Mouse (Mus musculus) spleen, adult 2 months (tissue): ENCODE measurements around the gene Tenm2. TPM values are rescaled to one million over a fixed set of nuclear protein-coding genes. Genes with fewer than 3 reads are reported as not detected.

Source experiments
- DNase-seq, 2 experiments: peaks; one replicate each; pipeline versions ENCODE4 v3.0.0 to v3.0.0-alpha.2; 2012 to 2021; ENCODE audit warnings: low spot score in 2 of 2, low read depth in 1 of 2
- H3K27ac ChIP-seq: fragments of 200-500 bp; 2 replicates; pipeline ENCODE4 v1.5.1; 2012; ENCODE audit warnings: low read length, inconsistent platforms; ENCODE audit not compliant: insufficient read depth
- H3K27me3 ChIP-seq: fragments of 200-500 bp; 2 replicates; pipeline ENCODE4 v1.6.1; 2012; ENCODE audit warnings: mild to moderate bottlenecking, moderate library complexity, low read length, inconsistent platforms; ENCODE audit not compliant: control insufficient read depth, insufficient read depth
- H3K36me3 ChIP-seq: fragments of 200-500 bp; 2 replicates; pipeline ENCODE4 v1.6.1; 2012; ENCODE audit warnings: mild to moderate bottlenecking, low read length, inconsistent platforms; ENCODE audit not compliant: control insufficient read depth, insufficient read depth
- H3K4me1 ChIP-seq: fragments of 200-500 bp; 2 replicates; pipeline ENCODE4 v1.6.1; 2011; ENCODE audit warnings: inconsistent platforms; ENCODE audit not compliant: control insufficient read depth, insufficient read depth, insufficient read length
- H3K4me3 ChIP-seq: fragments of 200-500 bp; 2 replicates; pipeline ENCODE4 v1.5.1; 2011; ENCODE audit warnings: mild to moderate bottlenecking, inconsistent platforms; ENCODE audit not compliant: insufficient read depth, insufficient read length; ENCODE audit errors: extremely low read depth
- CTCF ChIP-seq: fragments of 200-500 bp; IDR thresholded peaks from 2 replicates; pipeline ENCODE4 v1.5.1; 2011; ENCODE audit warnings: mild to moderate bottlenecking, inconsistent platforms; ENCODE audit not compliant: insufficient read depth, insufficient read length, insufficient replicate concordance; ENCODE audit errors: extremely low read depth
- POLR2A ChIP-seq: fragments of 200-500 bp; IDR thresholded peaks from 2 replicates; pipeline ENCODE4 v1.6.1; 2011; ENCODE audit warnings: low read depth, low read length, inconsistent platforms
- WGBS: fragments of 180-500 bp; shearing (Covaris S2); methylation state at CpG from one replicate; pipeline ENCODE4 v1.1.7; 2018; 5-methylcytosine and 5-hydroxymethylcytosine counted together
- polyA plus RNA-seq: library from polyadenylated mRNA; depleted of rRNA; stranded (reverse); fragments of >200 nt; gene quantifications from 2 replicates; pipeline ENCODE4 v1.2.3, GENCODE M21; 2012

Gene Tenm2
- polyA plus RNA-seq, 1 experiment, result 0.06 TPM

- no peaks in the 10 kb centered on the region for H3K4me1 ChIP-seq
- no peak overlapping the region for H3K4me3 ChIP-seq
- no peaks in the 10 kb centered on the region for H3K27me3 ChIP-seq
- no peak overlapping the region for H3K27ac ChIP-seq
- WGBS, result 73% methylated on average over 5 of the region's 5 CpGs
- TF ChIP-seq POLR2A (no peak), CTCF (no peak)
- no peaks in the 10 kb centered on the region for H3K36me3 ChIP-seq
- no peak for DNase-seq
Measured at GRCm38 (mm10) chr11:37153382-37153781, 82.4 kb downstream of the Tenm2 start.

DNA sequence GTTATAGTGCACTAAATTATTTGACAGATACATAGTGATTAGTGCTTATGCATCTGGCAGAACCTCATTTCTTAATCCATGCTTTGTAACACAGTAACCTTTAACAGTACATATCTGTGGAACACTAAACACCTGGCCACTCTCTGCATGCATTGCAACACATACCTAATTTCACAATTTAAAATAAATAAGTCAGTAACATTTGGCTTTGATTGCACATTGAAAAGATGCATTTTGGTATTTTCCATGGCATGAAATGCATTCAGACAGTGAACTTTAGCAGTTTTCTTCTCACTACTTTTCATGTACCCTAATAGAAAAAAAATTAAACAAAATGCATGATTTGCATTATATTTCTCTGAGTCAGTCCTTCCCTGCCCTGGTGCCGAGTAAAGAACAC, 85.8 kb downstream of the Tenm2 start:
- H3K36me3 ChIP-seq, result no peaks in the 10 kb centered on the region
- no peaks in the 10 kb centered on the region for H3K4me1 ChIP-seq
- TF ChIP-seq CTCF (no peak), POLR2A (no peak)
- DNase-seq, result no peak
- H3K27ac ChIP-seq, result no peak overlapping the region
- WGBS, result 81% methylated on average over 1 of the region's 1 CpGs
- no peaks in the 10 kb centered on the region for H3K27me3 ChIP-seq
- no peak overlapping the region for H3K4me3 ChIP-seq

- 68% methylated on average over 6 of the region's 6 CpGs for WGBS
- Histone ChIP-seq H3K27me3 (no peaks in the 10 kb centered on the region), H3K36me3 (no peaks in the 10 kb centered on the region), H3K27ac (no peak overlapping the region), H3K4me3 (no peak overlapping the region), H3K4me1 (no peaks in the 10 kb centered on the region)
- no peak for TF ChIP-seq POLR2A
- TF ChIP-seq CTCF, result no peak
- no peak for DNase-seq
Measured at GRCm38 (mm10) chr11:37143996-37144395, 91.8 kb downstream of the Tenm2 start.

- WGBS, result 83% methylated on average over 2 of the region's 2 CpGs
- TF ChIP-seq CTCF (no peak), POLR2A (no peak)
- H3K27ac ChIP-seq, result no peak overlapping the region
- no peaks in the 10 kb centered on the region for H3K27me3 ChIP-seq
- no peak overlapping the region for H3K4me3 ChIP-seq
- H3K36me3 ChIP-seq, result no peaks in the 10 kb centered on the region
- no peaks in the 10 kb centered on the region for H3K4me1 ChIP-seq
- DNase-seq, result no peak
Measured at GRCm38 (mm10) chr11:37143478-37143877, 92.3 kb downstream of the Tenm2 start.

DNA sequence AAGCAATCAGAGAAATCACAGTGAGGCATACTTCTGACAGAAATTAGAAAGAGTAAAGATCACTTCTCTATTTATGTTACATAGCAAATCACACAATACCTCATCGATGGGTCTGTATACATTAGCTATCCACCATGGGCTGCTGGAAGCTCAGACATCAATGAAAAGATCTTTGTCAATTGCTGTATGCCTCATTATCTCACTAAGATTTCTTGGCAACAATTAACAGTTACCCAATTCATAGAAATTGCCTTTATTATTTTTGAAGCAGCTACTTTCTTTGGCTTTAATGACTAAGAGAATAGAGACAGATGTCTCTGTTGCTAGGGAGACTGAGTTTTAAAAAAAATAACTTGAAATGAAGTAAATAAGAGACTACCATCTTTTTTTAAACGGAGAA, 106.9 kb downstream of the Tenm2 start:
- Histone ChIP-seq H3K27ac (no peak overlapping the region), H3K4me3 (no peak overlapping the region), H3K36me3 (no peaks in the 10 kb centered on the region), H3K27me3 (no peaks in the 10 kb centered on the region), H3K4me1 (no peaks in the 10 kb centered on the region)
- TF ChIP-seq POLR2A (no peak), CTCF (no peak)
- 85% methylated on average over 2 of the region's 2 CpGs for WGBS
- no peak for DNase-seq

DNA sequence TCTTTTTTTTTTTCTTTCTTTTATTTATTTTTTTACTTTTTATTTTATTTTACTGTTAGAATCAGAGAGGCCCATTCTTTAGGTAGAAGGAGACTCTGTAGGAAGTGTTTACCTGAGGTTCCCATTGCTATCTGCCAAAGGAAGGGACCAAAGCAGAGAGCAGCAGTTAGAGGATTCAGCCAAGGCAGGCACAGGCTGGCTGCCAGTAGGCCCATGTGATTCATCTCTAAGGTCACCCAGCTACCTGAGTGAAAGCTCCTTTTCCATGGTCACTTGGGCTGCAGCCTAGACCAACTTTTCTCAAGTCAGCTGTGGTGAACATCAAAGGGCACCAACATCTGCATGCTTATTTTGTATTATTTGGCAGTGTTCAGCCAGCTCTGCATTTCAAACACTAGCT, 117.7 kb downstream of the Tenm2 start:
- DNase-seq, result no peak
- no peaks in the 10 kb centered on the region for H3K4me1 ChIP-seq
- no peaks in the 10 kb centered on the region for H3K36me3 ChIP-seq
- H3K27ac ChIP-seq, result no peak overlapping the region
- TF ChIP-seq POLR2A (no peak), CTCF (no peak)
- no peak overlapping the region for H3K4me3 ChIP-seq
- no peaks in the 10 kb centered on the region for H3K27me3 ChIP-seq

DNA sequence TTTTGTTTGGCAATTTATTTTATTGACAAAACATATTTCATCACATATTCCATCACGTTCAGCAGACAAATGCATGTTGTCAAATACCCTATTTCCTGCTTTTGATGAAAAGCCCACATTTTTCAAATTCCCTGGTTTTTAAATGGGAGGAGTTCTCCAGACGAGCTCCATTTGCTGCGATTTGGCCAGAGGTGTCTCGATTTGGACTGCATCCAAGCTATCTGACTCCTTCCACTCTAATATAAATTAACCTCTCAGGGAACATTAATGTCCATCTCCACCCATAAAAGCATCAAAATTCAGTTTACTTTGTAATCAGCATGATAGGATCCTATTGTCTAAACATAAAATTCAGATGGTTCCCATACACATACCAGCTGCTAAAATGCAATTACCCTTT, 120.6 kb downstream of the Tenm2 start:
- Histone ChIP-seq H3K4me1 (no peaks in the 10 kb centered on the region), H3K36me3 (no peaks in the 10 kb centered on the region), H3K4me3 (no peak overlapping the region), H3K27me3 (no peaks in the 10 kb centered on the region), H3K27ac (no peak overlapping the region)
- no peak for TF ChIP-seq CTCF
- no peak for TF ChIP-seq POLR2A
- no peak for DNase-seq
- WGBS, result 75% methylated on average over 4 of the region's 4 CpGs
